Mouse (Mus musculus) brain, embryonic 14.5 days (tissue): ENCODE measurements around the gene Art2b.

Source experiments
- CTCF ChIP-seq: fragments of 200-500 bp; IDR thresholded peaks from 2 replicates; pipeline ENCODE4 v1.5.1; 2012; ENCODE audit warnings: inconsistent platforms, mild to moderate bottlenecking, moderate library complexity, borderline replicate concordance; ENCODE audit not compliant: insufficient read depth, insufficient read length; ENCODE audit errors: extremely low read depth
- POLR2A ChIP-seq: fragments of 200-500 bp; IDR thresholded peaks from 2 replicates; pipeline ENCODE4 v1.6.1; 2012; ENCODE audit warnings: mild to moderate bottlenecking, inconsistent platforms, borderline replicate concordance; ENCODE audit not compliant: poor library complexity, insufficient read depth, insufficient read length, severe bottlenecking; ENCODE audit errors: extremely low read depth

DNA sequence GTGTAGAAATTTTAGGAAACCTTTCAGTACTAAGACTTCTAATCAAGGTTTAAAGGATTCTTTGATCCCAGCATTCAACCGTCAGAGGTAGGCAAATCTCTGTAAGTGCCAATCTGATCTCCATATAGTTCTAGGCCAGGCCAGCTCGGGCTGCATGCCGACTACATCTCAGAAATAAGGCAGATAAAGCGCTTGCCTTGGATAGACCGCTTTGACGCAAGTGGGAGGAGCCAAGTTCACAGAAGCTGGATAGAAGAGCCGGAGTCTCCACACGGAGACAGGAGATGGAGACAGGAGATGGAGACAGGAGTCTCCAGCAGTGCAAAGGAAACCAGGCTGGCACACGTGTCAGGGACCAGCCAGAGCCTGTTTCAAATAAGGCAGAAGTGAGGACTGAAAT lies 45.6 kb downstream of the Art2b start:
- TF ChIP-seq CTCF (no peak), POLR2A (no peak)
